Mouse (Mus musculus) hindlimb bud, embryonic 11.5 days (tissue): ENCODE measurements at regions not wholly inside any gene's neighbourhood (a gene's known extent, or its start where the extent isn't known, plus 50 kb on each side); places are given as distances from the start of the nearest gene placed in this dataset.

Experiments
- DNase-seq: peaks from one replicate; pipeline ENCODE4 v3.0.0-alpha.2; 2012; ENCODE audit warnings: low read depth, low spot score; ENCODE audit errors: extremely low spot score

GRCm38 (mm10) chr3:80249974-80250373 is 365.6 kb downstream of the Fam198b start:
- DNase-seq: no peak

- DNase-seq: no peak
Observed at GRCm38 (mm10) chr3:80255304-80255703, 371.0 kb downstream of the Fam198b start.

- no peak for DNase-seq
Observed at GRCm38 (mm10) chr3:80256383-80256782, 372.1 kb downstream of the Fam198b start.

- no peak for DNase-seq
Observed at GRCm38 (mm10) chr3:80263095-80263494, 378.8 kb downstream of the Fam198b start.

- no peak for DNase-seq
Observed at GRCm38 (mm10) chr3:80284656-80285055, 400.3 kb downstream of the Fam198b start.

- DNase-seq: no peak
Observed at GRCm38 (mm10) chr3:80285246-80285645, 400.9 kb downstream of the Fam198b start.

- no peak for DNase-seq
Observed at GRCm38 (mm10) chr3:80293485-80293884, 409.2 kb downstream of the Fam198b start.

- DNase-seq: no peak
Observed at GRCm38 (mm10) chr3:80307632-80308031, 423.3 kb downstream of the Fam198b start.

GRCm38 (mm10) chr3:80309931-80310330 is 425.6 kb downstream of the Fam198b start:
- DNase-seq: no peak

- no peak for DNase-seq
Observed at GRCm38 (mm10) chr3:80311689-80312088, 427.4 kb downstream of the Fam198b start.

GRCm38 (mm10) chr3:80322291-80322690 is 438.0 kb downstream of the Fam198b start:
- DNase-seq: no peak

- no peak for DNase-seq
Observed at GRCm38 (mm10) chr3:80324726-80325125, 440.4 kb downstream of the Fam198b start.

GRCm38 (mm10) chr3:80331776-80332175 is 447.4 kb downstream of the Fam198b start:
- no peak for DNase-seq

- DNase-seq: no peak
Observed at GRCm38 (mm10) chr3:80334446-80334893, 450.1 kb downstream of the Fam198b start.

- no peak for DNase-seq
Observed at GRCm38 (mm10) chr3:80336123-80336674, 451.9 kb downstream of the Fam198b start.

- DNase-seq: no peak
Observed at GRCm38 (mm10) chr3:80367972-80368371, 434.7 kb downstream of the Gria2 start.

- DNase-seq: no peak
Observed at GRCm38 (mm10) chr3:80369214-80369941, 433.3 kb downstream of the Gria2 start.

GRCm38 (mm10) chr3:80372436-80372835 is 430.2 kb downstream of the Gria2 start:
- no peak for DNase-seq

- no peak for DNase-seq
Observed at GRCm38 (mm10) chr3:80385986-80386385, 416.6 kb downstream of the Gria2 start.

GRCm38 (mm10) chr3:80396240-80396639 is 406.4 kb downstream of the Gria2 start:
- no peak for DNase-seq

GRCm38 (mm10) chr3:80420453-80420852 is 382.2 kb downstream of the Gria2 start:
- DNase-seq: no peak

- DNase-seq: no peak
Observed at GRCm38 (mm10) chr3:80421461-80421860, 381.2 kb downstream of the Gria2 start.

GRCm38 (mm10) chr3:80422106-80422505 is 380.5 kb downstream of the Gria2 start:
- DNase-seq: no peak
